Mouse (Mus musculus): ENCODE data around the gene Ankrd2.

DNA sequence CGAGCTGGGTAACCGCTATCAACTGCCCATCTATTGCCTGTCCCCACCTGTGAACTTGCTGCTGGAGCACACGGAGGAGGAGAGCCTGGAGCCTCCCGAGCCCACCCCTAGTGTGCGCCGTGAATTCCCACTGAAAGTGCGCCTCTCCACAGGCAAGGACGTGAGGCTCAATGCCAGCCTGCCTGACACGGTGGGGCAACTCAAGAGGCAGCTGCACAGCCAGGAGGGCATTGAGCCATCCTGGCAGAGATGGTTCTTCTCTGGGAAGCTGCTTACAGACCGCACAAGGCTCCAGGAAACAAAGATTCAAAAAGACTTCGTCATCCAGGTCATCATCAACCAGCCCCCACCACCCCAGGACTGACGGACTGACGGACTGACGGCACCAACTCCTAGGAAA is 2.2 kb upstream of the Ankrd2 start:
- TF ChIP-seq CTCF (IDR thresholded peaks at IDR 0.05; ENCODE audit: low read depth, low read length) = no peak
- no peak for TF ChIP-seq GATA1 (IDR thresholded peaks at IDR 0.05; ENCODE audit: borderline replicate concordance, low read length)
